Mouse (Mus musculus) liver, embryonic 14.5 days (tissue): Measurements from ENCODE around the gene Actn1.

Experiments used
- CTCF ChIP-seq: IDR thresholded peaks from 2 replicates; pipeline ENCODE4 v1.5.1; 2016; ENCODE audit warnings: antibody characterized with exemption, low read depth, control low read depth
- EP300 ChIP-seq: IDR thresholded peaks from 2 replicates; pipeline ENCODE4 v1.6.1; 2016; ENCODE audit warnings: antibody characterized with exemption, low read depth

DNA sequence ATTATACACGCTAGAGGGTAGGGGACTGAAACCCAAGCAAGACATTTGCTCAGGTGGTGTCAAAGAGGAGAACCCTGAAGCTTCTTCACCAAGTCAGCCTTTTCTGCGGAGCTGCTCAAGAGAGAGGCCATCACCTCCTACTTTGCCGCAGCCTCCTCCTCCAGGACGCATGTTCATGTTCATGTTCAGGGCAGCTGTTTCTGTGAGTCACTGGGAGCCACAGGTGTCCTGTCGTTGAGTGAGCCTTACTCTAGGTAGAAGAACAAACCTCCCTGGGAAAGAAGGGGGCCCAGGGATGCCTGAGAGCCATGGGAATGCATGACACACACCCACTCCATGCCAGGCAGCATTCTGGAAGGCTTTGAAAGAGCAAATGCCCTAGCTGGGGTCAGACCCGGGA is 7.8 kb upstream of the Actn1 start:
- TF ChIP-seq CTCF: no peak
- no peak for TF ChIP-seq EP300
